Mouse (Mus musculus) embryonic facial prominence, embryonic 12.5 days (tissue): ENCODE data around the gene 9930111J21Rik2. TPM values are rescaled to one million over a fixed set of nuclear protein-coding genes. Genes with fewer than 3 reads are reported as not detected.
"Not testable (repeated sequence)": the region's sequence is repeated elsewhere in the genome, so short reads cannot be mapped to it uniquely, and the experiment has no call there.

Experiments
- ATAC-seq: fragments of 200-750 bp; cut with Nextera tagmentation; 2 replicates; pipeline ENCODE4 v1.8.0; 2017; ENCODE audit not compliant: insufficient number of reproducible peaks, insufficient read depth, low FRiP score, low TSS enrichment
- H3K27ac ChIP-seq: fragments of 300-500 bp; sonication (generic); 2 replicates; pipeline ENCODE4 v1.5.1; 2016; ENCODE audit warnings: mild to moderate bottlenecking
- H3K27me3 ChIP-seq: fragments of 300-500 bp; sonication (generic); 2 replicates; pipeline ENCODE4 v1.6.1; 2016; ENCODE audit warnings: mild to moderate bottlenecking, moderate library complexity
- H3K36me3 ChIP-seq: fragments of 300-500 bp; sonication (generic); 2 replicates; pipeline ENCODE4 v1.6.1; 2016; ENCODE audit warnings: mild to moderate bottlenecking
- H3K4me1 ChIP-seq: fragments of 300-500 bp; sonication (generic); 2 replicates; pipeline ENCODE4 v1.6.1; 2016
- H3K4me2 ChIP-seq: fragments of 300-500 bp; sonication (generic); replicated peaks from 2 replicates; pipeline ENCODE4 v1.6.1; 2016; ENCODE audit warnings: mild to moderate bottlenecking, moderate library complexity
- H3K4me3 ChIP-seq: fragments of 300-500 bp; sonication (generic); 2 replicates; pipeline ENCODE4 v1.5.1; 2016; ENCODE audit warnings: mild to moderate bottlenecking
- H3K9ac ChIP-seq: fragments of 300-500 bp; sonication (generic); 2 replicates; pipeline ENCODE4 v1.6.1; 2016; ENCODE audit warnings: mild to moderate bottlenecking, moderate library complexity
- H3K9me3 ChIP-seq: fragments of 300-500 bp; sonication (generic); 2 replicates; pipeline ENCODE4 v1.6.1; 2016; ENCODE audit warnings: mild to moderate bottlenecking, moderate library complexity
- WGBS: fragments of 180-500 bp; shearing (Covaris S2); methylation state at CpG from one replicate; pipeline ENCODE4 v1.1.7; 2016; 5-methylcytosine and 5-hydroxymethylcytosine counted together
- polyA plus RNA-seq: library from polyadenylated mRNA; unstranded; fragments of >200 nt; fragmentation: Nextera tagmentation; extraction: Ambion mirVana; gene quantifications from 2 replicates; pipeline ENCODE4 v1.2.1, GENCODE M21; 2016

The 9930111J21Rik2 gene
- polyA plus RNA-seq, 1 experiment from 2014 or later = 0.10 TPM

DNA sequence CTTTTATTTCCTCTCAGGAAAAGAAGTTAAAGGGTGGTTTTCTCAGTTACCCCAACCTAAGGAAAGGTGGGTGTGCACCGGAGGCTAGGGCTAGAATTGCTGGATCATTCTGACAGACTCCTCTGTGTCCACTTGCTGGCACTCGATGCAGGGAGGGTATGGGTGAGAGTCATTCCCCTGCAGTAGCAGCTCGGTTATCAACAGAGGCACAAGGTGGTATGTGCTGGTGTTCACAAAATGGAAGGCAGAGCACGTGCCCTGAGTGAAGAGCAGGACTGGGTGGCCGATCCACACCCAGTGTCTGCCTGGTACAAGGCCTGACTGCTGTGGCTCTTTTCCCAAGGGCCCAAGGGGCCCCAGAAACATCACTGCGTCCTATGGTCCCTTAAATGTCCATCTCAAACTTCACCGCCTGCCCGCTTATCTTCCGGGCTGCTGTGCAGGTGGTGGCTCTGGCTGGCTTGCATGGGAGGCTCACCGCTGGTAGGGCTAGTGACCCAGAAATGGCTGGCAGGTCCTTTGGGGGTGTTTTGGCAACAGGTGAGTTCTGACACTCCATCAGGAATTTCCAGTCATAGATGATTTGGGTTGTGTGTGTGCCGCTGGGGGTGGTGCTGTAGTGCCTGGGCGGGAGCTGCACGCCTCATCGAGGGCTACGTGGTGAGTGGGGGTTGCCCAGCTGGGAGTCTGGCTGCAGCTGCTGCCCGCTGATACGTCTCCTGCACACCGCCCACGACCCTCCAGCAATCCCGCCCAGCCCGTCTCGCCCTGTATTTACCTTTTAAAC lies 37.0 kb upstream of the 9930111J21Rik2 start:
- Histone ChIP-seq H3K9ac (no peak overlapping the region), H3K4me2 (peak overlapping the region; percentile 41), H3K4me3 (no peak overlapping the region), H3K27ac (no peak overlapping the region), H3K4me1 (peaks cover 8% of the 10 kb centered on the region), H3K27me3 (no peaks in the 10 kb centered on the region), H3K9me3 (no peaks in the 10 kb centered on the region), H3K36me3 (no peaks in the 10 kb centered on the region)
- ATAC-seq = 0 out of 2 replicates have a peak, but pooled peaks have one; percentile 41
- WGBS = 41% methylated on average over 22 of the region's 22 CpGs

DNA sequence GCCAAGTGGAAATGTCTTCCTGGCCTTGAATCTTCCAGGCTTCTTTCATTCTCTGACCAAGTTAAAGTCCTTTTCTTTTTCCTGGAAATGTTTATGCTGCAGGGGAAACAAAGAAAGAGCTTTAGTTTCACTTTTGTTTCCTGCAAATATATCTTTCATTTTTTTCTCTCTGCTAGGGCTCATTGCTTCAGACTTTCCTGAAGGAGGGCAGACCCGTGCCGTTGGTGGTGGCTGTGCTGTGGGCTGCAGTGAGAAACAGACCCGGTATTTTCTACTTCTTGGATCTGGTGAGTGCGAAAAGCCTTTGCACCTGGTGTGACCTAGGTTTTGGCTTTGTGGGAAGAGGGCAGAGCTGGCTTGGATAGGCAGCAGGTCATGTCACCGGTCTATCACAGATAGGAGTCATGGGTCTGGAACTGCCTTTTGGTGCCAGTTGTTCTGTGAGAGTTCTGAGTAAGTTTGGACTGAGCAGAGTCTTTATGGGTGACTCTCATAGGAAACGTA lies 35.9 kb upstream of the 9930111J21Rik2 start:
- 80% methylated on average over 6 of the region's 6 CpGs for WGBS
- peaks cover 8% of the 10 kb centered on the region for H3K4me1 ChIP-seq
- ATAC-seq = no peak

DNA sequence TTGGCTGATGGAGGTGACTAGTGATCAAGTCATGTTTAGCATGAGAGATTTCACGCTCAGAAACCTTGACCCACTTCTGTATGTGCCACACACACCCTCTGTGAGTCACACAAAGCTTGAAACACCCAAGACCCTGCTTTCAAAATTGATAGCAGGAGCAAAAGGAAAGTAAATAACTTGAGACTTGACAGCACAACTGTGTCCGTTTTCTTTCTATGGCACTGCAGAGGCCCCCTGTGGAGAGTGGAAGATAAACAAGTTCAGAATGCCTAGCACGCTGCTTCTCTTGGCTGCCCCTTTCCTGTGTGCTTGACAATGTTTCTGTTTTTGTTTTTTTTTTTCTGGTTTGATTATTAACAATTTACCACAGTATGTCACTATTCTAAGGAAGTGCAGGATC lies 33.8 kb upstream of the 9930111J21Rik2 start:
- Histone ChIP-seq H3K36me3 (no peaks in the 10 kb centered on the region), H3K4me3 (no peak overlapping the region), H3K9me3 (no peaks in the 10 kb centered on the region), H3K4me1 (peaks cover 8% of the 10 kb centered on the region), H3K4me2 (no peak overlapping the region), H3K27ac (no peak overlapping the region), H3K27me3 (no peaks in the 10 kb centered on the region), H3K9ac (no peak overlapping the region)
- WGBS = 51% methylated on average over 3 of the region's 3 CpGs
- ATAC-seq = no peak

More for the DNA sequence above, 35.9 kb upstream of the 9930111J21Rik2 start:
- Histone ChIP-seq H3K9ac (no peak overlapping the region), H3K9me3 (no peaks in the 10 kb centered on the region), H3K27me3 (no peaks in the 10 kb centered on the region), H3K4me2 (no peak overlapping the region), H3K27ac (no peak overlapping the region), H3K36me3 (no peaks in the 10 kb centered on the region), H3K4me3 (no peak overlapping the region)

DNA sequence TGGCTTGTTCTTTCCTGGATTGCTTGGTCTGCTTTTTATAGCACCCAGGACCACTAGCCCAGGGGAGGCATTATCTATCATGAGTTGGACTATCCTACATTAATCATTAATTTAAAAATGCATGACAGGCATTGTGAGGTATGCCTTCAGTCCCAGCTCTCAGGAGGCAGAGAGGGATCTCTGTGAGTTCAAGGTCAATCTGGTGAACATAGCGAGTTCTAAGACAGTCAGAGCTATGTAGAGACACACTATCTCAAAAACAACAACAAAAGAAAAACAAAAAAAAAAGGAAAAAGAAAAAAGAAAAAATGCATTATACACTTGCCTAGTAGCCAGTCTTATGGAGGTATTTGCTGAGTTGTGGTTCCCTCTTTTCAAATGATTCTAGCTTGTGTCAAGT lies 33.3 kb upstream of the 9930111J21Rik2 start:
- H3K4me2 ChIP-seq = no peak overlapping the region
- no peaks in the 10 kb centered on the region for H3K27me3 ChIP-seq
- 83% methylated on average over 1 of the region's 1 CpGs for WGBS
- H3K9me3 ChIP-seq = no peaks in the 10 kb centered on the region
- no peaks in the 10 kb centered on the region for H3K36me3 ChIP-seq
- no peak for ATAC-seq
- H3K4me3 ChIP-seq = no peak overlapping the region
- H3K27ac ChIP-seq = no peak overlapping the region
- H3K9ac ChIP-seq = no peak overlapping the region
- H3K4me1 ChIP-seq = peaks cover 8% of the 10 kb centered on the region

DNA sequence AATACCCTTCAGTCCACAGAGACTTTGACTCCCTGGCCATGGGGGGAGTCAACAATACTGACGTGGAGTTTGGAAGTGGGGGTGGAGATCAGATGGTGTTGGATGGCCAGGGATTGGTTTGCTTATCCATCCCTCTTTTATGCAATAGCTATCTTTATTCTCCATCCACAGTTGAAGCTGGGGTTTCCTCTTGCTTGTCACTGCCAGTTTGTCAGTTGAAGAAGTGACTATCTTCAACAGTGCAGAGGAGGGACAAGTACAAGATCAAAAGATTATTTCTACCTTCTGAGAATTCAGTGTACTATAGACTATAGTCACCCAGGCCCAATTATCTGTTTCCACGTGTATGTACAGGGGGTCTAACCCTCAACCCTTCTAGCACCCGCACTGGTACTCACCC lies 32.8 kb upstream of the 9930111J21Rik2 start:
- no peaks in the 10 kb centered on the region for H3K27me3 ChIP-seq
- no peaks in the 10 kb centered on the region for H3K36me3 ChIP-seq
- H3K27ac ChIP-seq = no peak overlapping the region
- peaks cover 8% of the 10 kb centered on the region for H3K4me1 ChIP-seq
- H3K9ac ChIP-seq = no peak overlapping the region
- no peak overlapping the region for H3K4me2 ChIP-seq
- H3K4me3 ChIP-seq = no peak overlapping the region
- no peak for ATAC-seq
- H3K9me3 ChIP-seq = no peaks in the 10 kb centered on the region
- WGBS = 72% methylated on average over 3 of the region's 3 CpGs

DNA sequence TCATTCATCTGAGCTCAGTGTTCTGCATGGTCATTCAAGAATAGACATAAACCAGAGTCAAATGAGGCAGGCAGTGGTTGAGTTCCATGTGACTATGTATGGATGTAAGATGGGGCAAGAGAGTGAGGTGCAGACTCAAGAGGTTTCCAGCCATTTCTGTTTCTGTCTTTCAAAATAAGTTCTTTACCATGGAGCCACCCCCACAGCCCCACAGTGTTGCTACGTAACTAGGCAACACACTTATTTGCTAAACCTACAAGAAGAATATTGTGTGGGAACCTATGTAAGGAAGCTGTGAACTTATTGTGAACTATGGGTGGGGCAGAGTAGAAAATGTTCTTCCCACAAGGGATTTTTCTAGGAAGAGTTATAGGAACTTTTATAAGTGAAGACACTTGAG lies 32.1 kb upstream of the 9930111J21Rik2 start:
- no peaks in the 10 kb centered on the region for H3K9me3 ChIP-seq
- H3K36me3 ChIP-seq = no peaks in the 10 kb centered on the region
- WGBS = 89% methylated on average over 1 of the region's 1 CpGs
- ATAC-seq = no peak
- no peak overlapping the region for H3K27ac ChIP-seq
- no peak overlapping the region for H3K9ac ChIP-seq
- no peaks in the 10 kb centered on the region for H3K27me3 ChIP-seq
- H3K4me1 ChIP-seq = peaks cover 4% of the 10 kb centered on the region
- no peak overlapping the region for H3K4me2 ChIP-seq
- H3K4me3 ChIP-seq = no peak overlapping the region

DNA sequence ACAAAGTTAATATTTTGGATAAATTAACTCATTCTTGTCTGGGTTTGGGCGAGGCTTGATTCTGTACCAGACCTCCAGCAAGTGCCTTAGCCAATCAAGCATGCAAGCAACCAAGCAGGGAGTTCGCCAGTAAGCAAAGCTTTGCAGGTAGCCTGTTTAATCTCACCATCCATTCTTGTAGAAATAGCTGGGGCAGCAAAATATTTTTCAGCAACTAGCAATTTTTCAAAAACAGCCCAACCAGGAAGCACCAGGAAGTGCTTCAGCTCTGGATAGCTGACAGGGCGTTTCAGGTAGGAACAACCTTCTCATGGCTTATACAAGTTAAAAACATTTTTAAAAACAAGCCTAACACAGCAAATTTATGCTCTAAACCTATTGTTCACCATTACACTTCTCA lies 30.8 kb upstream of the 9930111J21Rik2 start:
- H3K9ac ChIP-seq = no peak overlapping the region
- 76% methylated on average over 3 of the region's 3 CpGs for WGBS

DNA sequence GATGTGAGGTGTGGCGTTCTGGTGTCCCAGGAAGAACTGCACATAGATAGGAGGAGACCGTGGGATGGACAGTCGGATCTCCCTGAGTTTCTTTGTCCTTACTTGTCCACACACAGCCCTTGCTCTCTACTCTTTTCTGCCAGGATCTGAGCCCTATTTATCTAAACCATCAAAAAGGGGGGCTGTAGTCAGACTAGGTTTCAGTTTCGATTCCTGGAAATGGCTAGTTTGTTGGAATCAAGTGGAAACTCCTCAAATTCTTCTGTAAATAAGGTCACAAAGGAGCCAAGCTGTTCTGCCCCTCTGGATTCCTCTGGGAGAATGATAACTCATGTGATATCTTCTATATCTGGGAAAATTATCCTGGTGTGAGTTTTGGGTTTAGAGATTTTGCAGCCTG lies 30.3 kb upstream of the 9930111J21Rik2 start:
- ATAC-seq = no peak
- Histone ChIP-seq H3K4me3 (no peak overlapping the region), H3K27me3 (no peaks in the 10 kb centered on the region), H3K9me3 (no peaks in the 10 kb centered on the region), H3K36me3 (no peaks in the 10 kb centered on the region), H3K4me1 (no peaks in the 10 kb centered on the region), H3K27ac (no peak overlapping the region), H3K9ac (no peak overlapping the region), H3K4me2 (no peak overlapping the region)
- 70% methylated on average over 4 of the region's 4 CpGs for WGBS

More for the DNA sequence above, 30.8 kb upstream of the 9930111J21Rik2 start:
- ATAC-seq = no peak
- no peaks in the 10 kb centered on the region for H3K4me1 ChIP-seq
- no peaks in the 10 kb centered on the region for H3K36me3 ChIP-seq
- no peak overlapping the region for H3K4me2 ChIP-seq
- no peak overlapping the region for H3K27ac ChIP-seq
- H3K27me3 ChIP-seq = no peaks in the 10 kb centered on the region
- no peaks in the 10 kb centered on the region for H3K9me3 ChIP-seq
- H3K4me3 ChIP-seq = no peak overlapping the region

DNA sequence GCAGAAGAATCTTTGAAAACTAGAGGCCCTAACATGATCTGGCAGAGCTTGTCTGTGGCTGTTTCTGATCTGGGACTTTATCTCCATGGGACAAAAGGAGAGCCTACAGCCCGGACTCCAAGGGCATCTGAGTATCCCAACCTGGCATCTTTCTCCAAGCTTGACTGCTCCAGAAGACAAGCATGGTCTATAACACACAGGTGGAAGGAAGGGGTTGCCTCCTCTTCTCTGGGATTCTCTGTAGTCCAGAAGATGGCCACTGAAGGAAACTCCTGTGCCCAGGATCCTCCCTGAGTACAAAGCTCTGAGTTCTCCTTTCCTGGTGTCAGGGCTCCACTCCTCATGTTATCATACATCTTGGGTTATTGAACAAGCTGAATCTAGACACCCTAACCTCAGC lies 29.6 kb upstream of the 9930111J21Rik2 start:
- H3K27ac ChIP-seq = no peak overlapping the region
- ATAC-seq = no peak
- 83% methylated on average over 1 of the region's 1 CpGs for WGBS
- H3K27me3 ChIP-seq = no peaks in the 10 kb centered on the region
- no peak overlapping the region for H3K9ac ChIP-seq
- no peaks in the 10 kb centered on the region for H3K9me3 ChIP-seq
- no peak overlapping the region for H3K4me3 ChIP-seq
- no peaks in the 10 kb centered on the region for H3K36me3 ChIP-seq
- H3K4me1 ChIP-seq = no peaks in the 10 kb centered on the region
- no peak overlapping the region for H3K4me2 ChIP-seq

DNA sequence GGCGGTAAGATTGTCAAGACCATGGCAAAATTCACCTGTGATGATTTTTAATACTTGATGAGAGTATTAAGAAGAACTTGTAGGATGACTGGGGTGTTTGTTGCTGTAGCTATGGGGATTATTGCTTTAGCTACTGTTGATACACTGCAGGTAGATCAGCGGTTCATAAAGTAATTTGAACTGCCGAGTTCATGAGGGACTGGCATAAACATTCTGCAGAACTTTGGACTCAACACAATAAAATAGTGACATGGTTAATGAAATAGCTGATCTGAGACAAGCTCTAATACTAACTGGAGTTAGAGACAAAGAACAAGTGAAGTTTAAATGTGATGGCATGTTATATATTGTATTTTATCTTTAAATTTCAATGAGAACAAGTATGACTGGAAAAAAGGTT lies 27.7 kb upstream of the 9930111J21Rik2 start:
- no peak for ATAC-seq

DNA sequence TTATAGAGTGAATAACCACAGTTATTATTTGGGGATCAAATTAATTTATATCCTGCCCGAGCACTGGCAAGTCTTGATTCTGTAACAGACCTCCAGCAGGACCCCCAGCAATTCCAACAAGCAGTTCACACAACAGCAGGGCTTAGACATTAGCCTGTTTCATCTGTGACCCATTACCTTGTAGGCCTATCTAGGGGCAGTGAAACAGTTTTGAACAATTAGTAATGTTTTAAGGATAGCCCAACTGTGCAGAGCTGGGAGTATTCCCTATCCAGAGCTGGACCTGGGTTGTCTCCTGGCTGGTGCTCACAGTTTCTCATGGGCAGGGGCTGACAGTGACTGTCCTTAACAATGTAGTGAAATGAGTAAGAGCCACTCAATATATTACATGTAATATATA lies 26.0 kb upstream of the 9930111J21Rik2 start:
- no peak for ATAC-seq
- Histone ChIP-seq H3K9ac (no peak overlapping the region), H3K4me2 (no peak overlapping the region), H3K4me3 (no peak overlapping the region), H3K27me3 (no peaks in the 10 kb centered on the region), H3K27ac (no peak overlapping the region), H3K9me3 (no peaks in the 10 kb centered on the region), H3K36me3 (no peaks in the 10 kb centered on the region), H3K4me1 (no peaks in the 10 kb centered on the region)
- 67% methylated on average over 1 of the region's 1 CpGs for WGBS

More for the DNA sequence above, 27.7 kb upstream of the 9930111J21Rik2 start:
- H3K9me3 ChIP-seq = no peaks in the 10 kb centered on the region
- H3K36me3 ChIP-seq = no peaks in the 10 kb centered on the region
- no peak overlapping the region for H3K9ac ChIP-seq
- H3K27me3 ChIP-seq = no peaks in the 10 kb centered on the region
- H3K4me3 ChIP-seq = no peak overlapping the region
- no peak overlapping the region for H3K4me2 ChIP-seq
- H3K27ac ChIP-seq = no peak overlapping the region
- WGBS = 86% methylated on average over 3 of the region's 3 CpGs
- H3K4me1 ChIP-seq = no peaks in the 10 kb centered on the region

DNA sequence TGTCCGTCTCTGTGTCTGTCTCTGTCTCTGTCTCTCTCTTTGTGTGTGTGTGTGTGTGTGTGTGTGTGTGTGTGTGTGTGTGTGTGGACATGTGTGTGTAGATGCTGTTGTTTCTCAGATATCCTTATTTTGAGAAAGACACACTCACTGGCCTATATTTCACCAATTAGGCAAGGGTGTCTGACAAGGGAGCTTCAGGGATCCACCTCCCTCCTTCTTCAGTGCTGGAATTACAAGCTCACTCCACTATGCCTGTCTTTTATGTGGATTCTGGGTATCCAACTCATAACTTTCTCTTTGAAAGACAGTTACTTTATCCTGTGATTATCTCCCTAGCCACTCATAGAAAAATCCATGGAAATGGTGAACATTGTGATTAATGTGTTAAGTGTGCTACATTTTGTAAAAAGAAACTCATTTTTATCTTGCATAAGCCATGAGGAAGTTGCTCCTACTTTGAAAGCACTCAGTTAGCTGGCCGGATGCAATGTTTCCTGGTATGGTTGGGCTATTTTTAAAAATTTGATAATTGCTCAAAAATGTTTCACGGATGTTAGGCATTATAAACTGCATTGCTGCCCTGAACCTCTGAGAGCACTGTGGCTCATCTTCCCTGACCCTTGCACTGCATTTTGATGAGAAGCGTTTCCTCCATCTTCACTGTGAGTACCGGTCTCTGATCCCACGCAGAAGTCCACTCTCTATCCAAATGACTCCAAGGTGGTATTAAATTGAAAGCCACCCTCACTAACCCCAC lies 25.1 kb upstream of the 9930111J21Rik2 start, which contains the start of gene Ifi47:
Gene Ifi47 (plus strand): TSS at position 587 of the 757 bp plus-strand sequence.
- not testable (repeated sequence) for H3K4me1 ChIP-seq, H3K36me3 ChIP-seq, H3K4me3 ChIP-seq, H3K4me2 ChIP-seq, H3K9ac ChIP-seq, H3K27ac ChIP-seq, H3K9me3 ChIP-seq, H3K27me3 ChIP-seq, ATAC-seq
- WGBS = 68% methylated on average over 6 of the region's 6 CpGs
